Mouse (Mus musculus) ovary, adult 10 weeks (tissue): Measurements from ENCODE around the gene Sema3f. TPM values are rescaled to one million over a fixed set of nuclear protein-coding genes. Genes with fewer than 3 reads are reported as not detected.

Experiments
- polyA plus RNA-seq: library from polyadenylated mRNA; stranded (reverse); fragments of 350-450 nt; fragmentation: Illumina TruSeq; extraction: RNeasy Lipid Tissue Mini Kit (QIAGEN cat#74804); gene quantifications from one replicate; pipeline ENCODE4 v1.2.3, GENCODE M21; 2014

Gene Sema3f
- polyA plus RNA-seq: 0.57 TPM

DNA sequence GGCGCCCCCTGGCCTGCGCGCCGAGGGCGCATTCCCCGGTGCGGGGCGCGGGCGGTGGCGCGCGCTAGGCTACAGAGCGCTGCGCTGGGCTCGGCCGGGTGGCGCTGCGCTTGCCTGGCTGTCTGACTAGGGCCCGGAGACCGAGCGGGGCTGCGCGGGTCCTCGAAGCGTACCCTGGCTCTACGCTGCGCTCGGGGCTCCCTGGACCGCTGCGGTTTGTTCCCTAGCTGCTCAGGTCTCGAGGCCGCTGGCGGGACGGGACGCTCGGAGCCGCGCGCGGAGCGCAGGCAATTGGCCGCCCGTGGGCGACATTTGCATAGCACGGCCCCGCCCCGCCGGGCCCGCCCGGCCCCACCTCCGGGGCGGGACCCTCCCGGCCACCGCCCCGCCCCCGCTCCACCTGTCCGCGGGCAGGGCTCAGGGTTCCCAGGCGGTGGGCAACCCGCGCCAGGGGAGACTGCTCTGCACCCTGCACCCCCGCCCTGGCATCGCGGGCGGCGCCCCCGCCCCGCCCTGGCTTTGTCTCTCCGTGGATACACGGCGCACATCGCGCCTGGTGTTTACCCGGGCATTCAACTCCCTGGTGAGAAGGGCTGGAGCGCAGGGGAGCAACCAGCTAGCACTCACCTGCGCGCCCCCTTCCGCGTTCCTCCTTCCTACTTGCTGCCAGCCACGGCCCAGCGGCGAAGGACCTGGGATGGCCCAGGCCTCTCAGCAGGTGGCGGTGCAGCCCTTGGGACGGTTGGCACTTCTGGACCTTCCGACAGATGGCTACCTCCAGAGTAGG is at the start of gene Sema3f:
Gene Sema3f, minus strand, starts transcription at position 779 of the 787 bp plus-strand sequence.

DNA sequence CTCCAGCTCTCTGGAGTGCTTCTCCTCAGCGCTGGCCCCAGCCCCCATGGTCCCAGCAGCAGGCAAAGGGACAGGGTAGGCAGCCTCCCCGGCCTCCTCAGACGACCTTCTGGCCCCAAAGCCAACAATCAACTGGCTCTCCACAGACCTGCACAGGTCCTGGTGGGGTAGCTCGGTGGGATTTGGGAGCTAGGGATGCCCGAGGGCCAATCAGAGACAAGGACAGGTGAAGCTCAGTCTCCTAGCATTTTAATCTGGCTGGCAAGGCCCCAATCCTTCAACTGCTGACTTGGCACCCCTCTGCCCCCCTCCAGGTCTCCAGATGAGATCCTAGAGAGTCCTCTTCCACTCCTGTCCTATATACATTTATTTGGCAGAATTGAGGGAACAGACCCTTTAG is 30.8 kb downstream of the Sema3f start, which contains the start of gene Gnat1:
Gene Gnat1, minus strand, starts transcription at position 212 of the 400 bp plus-strand sequence.

DNA sequence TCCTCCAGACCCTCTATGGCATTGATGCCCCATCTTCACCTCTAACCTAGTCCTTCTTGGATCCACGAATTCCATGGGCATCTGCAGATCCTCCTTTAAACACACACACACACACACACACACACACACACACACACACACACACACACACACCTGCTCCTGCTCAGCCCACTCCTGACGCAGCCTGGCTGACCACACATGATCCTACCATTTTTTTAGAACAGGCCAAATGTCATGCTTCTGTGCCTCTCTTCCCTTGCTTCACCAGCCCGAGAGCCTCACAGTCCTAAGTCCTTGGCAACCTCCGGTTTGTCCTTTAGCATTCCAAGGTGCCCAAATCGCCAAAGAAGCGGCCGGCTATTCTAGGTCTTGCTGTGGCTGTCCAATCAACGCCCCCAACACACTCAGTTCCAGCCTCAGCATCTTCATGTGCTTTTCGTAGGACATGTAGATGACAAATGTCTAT is 40.8 kb downstream of the Sema3f start, which contains the start of gene Slc38a3:
Gene Slc38a3, minus strand, starts transcription at position 51 of the 466 bp plus-strand sequence.

DNA sequence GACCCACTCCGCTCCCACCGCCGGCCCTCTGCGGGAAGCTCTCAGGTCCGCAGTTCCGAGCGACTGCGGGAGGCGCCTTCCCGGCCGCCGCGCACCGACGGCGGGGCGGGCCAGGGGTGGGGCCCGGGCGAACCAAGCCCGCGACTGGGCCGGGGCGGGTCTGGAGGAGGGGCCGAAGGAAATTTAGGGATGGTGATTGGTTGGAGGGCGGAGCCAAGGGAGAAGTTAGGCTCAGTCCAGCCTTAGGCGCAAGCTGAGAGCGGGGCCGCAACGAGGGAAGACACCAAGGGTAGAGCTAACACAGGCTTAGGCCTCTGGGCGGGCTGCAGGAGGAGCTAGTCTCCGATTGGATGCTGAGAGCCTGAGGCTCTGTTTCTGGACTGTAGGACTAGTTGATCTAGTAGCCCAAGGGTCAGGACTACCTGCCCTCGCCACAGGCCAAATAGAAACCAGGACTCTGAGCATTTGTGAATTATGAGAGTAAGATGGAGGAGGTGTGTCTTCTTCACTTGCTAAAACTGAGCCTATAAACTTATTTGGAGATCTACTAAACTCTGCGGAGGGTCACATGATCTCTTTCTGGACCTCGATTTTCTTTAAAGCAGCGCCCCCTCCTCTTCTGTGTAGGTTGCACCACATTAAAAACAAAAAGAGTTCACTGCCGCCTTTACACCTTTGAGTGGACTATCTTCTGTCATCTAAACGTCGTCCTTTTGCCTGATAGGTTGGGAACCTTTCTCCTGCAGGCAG is 74.8 kb downstream of the Sema3f start, which contains the start of gene Gnai2:
Gene Gnai2, minus strand, starts transcription at position 89 of the 750 bp plus-strand sequence.

Other genes with a start within 250 kb of the Sema3f start
- gene Tmem115, start 176.5 kb downstream of the Sema3f start, polyA plus RNA-seq: not detected
- gene Cyb561d2, start 168.3 kb downstream of the Sema3f start, polyA plus RNA-seq: 4.6 TPM
- gene Nprl2, start 168.2 kb downstream of the Sema3f start, polyA plus RNA-seq: 0.31 TPM
- gene Zmynd10, start 163.2 kb downstream of the Sema3f start, polyA plus RNA-seq: not detected
- 7.7 TPM for gene Rassf1, start 158.9 kb downstream of the Sema3f start, polyA plus RNA-seq
- 20.4 TPM for gene Tusc2, start 147.2 kb downstream of the Sema3f start, polyA plus RNA-seq
- gene Hyal2, start 142.5 kb downstream of the Sema3f start, polyA plus RNA-seq: 0.66 TPM
- 2.8 TPM for gene Hyal1, start 133.5 kb downstream of the Sema3f start, polyA plus RNA-seq
- gene Naa80, start 131.6 kb downstream of the Sema3f start, polyA plus RNA-seq: 5.5 TPM
- gene Hyal3, start 129.7 kb downstream of the Sema3f start, polyA plus RNA-seq: 0.34 TPM
- gene Ifrd2, start 122.8 kb downstream of the Sema3f start, polyA plus RNA-seq: 18.3 TPM
- 1.2 TPM for gene Sema3b, start 101.2 kb downstream of the Sema3f start, polyA plus RNA-seq
- 37.4 TPM for gene Gnai2, start 75.1 kb downstream of the Sema3f start, polyA plus RNA-seq
- gene Slc38a3, start 40.9 kb downstream of the Sema3f start, polyA plus RNA-seq: 1.1 TPM
- not detected for gene Gnat1, start 30.8 kb downstream of the Sema3f start, polyA plus RNA-seq
- 190 TPM for gene Rbm5, start 60.5 kb upstream of the Sema3f start, polyA plus RNA-seq
- gene Rbm6, start 162.8 kb upstream of the Sema3f start, polyA plus RNA-seq: 116 TPM
- not detected for gene Mon1a, start 177.7 kb upstream of the Sema3f start, polyA plus RNA-seq
- gene Mst1r, start 196.4 kb upstream of the Sema3f start, polyA plus RNA-seq: 0.11 TPM
- not detected for gene Actl11, start 218.0 kb upstream of the Sema3f start, polyA plus RNA-seq
- gene Camkv, start 225.2 kb upstream of the Sema3f start, polyA plus RNA-seq: not detected
- 0.97 TPM for gene Traip, start 239.7 kb upstream of the Sema3f start, polyA plus RNA-seq